Mouse (Mus musculus) CH12.LX (cell line): ENCODE measurements around the gene Syt8.

Source experiments
- CTCF ChIP-seq, 2 experiments: IDR thresholded peaks in 1 of 2; conservative IDR thresholded peaks in 1 of 2; 2 replicates each; pipeline ENCODE4 v1.5.1; 2011 to 2012; ENCODE audit warnings: low read depth in 2 of 2, low read length in 2 of 2, improper control_type of control experiment in 1 of 2, inconsistent platforms in 1 of 2, mild to moderate bottlenecking in 1 of 2, moderate library complexity in 1 of 2
- ELF1 ChIP-seq: IDR thresholded peaks from 2 replicates; pipeline ENCODE4 v1.6.1; 2014; ENCODE audit warnings: low read depth, mild to moderate bottlenecking, inconsistent platforms, low read length, improper control_type of control experiment
- EP300 ChIP-seq: IDR thresholded peaks from 2 replicates; pipeline ENCODE4 v1.6.1; 2011; ENCODE audit warnings: low read length, improper control_type of control experiment
- ZC3H11A ChIP-seq: IDR thresholded peaks from 2 replicates; pipeline ENCODE4 v1.6.1; 2012; ENCODE audit warnings: low read depth, mild to moderate bottlenecking, inconsistent platforms, low read length, improper control_type of control experiment

- TF ChIP-seq EP300, result no peak
- no peak for TF ChIP-seq ELF1
- TF ChIP-seq CTCF (conservative IDR thresholded peaks at IDR 0.05 in 1 of 2, IDR thresholded peaks at IDR 0.05 in 1 of 2; ENCODE audit: low read depth in 2 of 2, low read length in 2 of 2), result no peak
- no peak for TF ChIP-seq ZC3H11A
These were observed 36.6 kb upstream of the Syt8 start for GRCm38 (mm10) chr7:142398052-142398451.
